Mouse (Mus musculus) brain, embryonic 14.5 days (tissue): Measurements from ENCODE around the gene Nos1.

Experiments used
- CTCF ChIP-seq: fragments of 200-500 bp; IDR thresholded peaks from 2 replicates; pipeline ENCODE4 v1.5.1; 2012; ENCODE audit warnings: inconsistent platforms, mild to moderate bottlenecking, moderate library complexity, borderline replicate concordance; ENCODE audit not compliant: insufficient read depth, insufficient read length; ENCODE audit errors: extremely low read depth
- POLR2A ChIP-seq: fragments of 200-500 bp; IDR thresholded peaks from 2 replicates; pipeline ENCODE4 v1.6.1; 2012; ENCODE audit warnings: mild to moderate bottlenecking, inconsistent platforms, borderline replicate concordance; ENCODE audit not compliant: poor library complexity, insufficient read depth, insufficient read length, severe bottlenecking; ENCODE audit errors: extremely low read depth

- TF ChIP-seq CTCF (no peak), POLR2A (no peak)
Observed at GRCm38 (mm10) chr5:117839501-117839900, 58.7 kb downstream of the Nos1 start.
